Mouse (Mus musculus): ENCODE data around the gene Tbl3.

GRCm38 (mm10) chr17:24648731-24649377 is 58.6 kb downstream of the Tbl3 start:
- TF ChIP-seq CTCF (IDR thresholded peaks at IDR 0.05; ENCODE audit: control insufficient read depth, insufficient read depth, insufficient replicate concordance, low read depth, low read length) (no peak), POLR2A (IDR thresholded peaks at IDR 0.05; ENCODE audit: control insufficient read depth, low read depth, low read length) (no peak)
